Mouse (Mus musculus) MEL (cell line): ENCODE data around the gene Prickle1. TPM values are rescaled to one million over a fixed set of nuclear protein-coding genes. Genes with fewer than 3 reads are reported as not detected.

Experiments
- DNase-seq: peaks from one replicate; pipeline ENCODE4 v3.0.0; 2011; ENCODE audit warnings: low read depth, low spot score
- H3K27ac ChIP-seq: 2 replicates; pipeline ENCODE4 v1.5.1; 2012; ENCODE audit warnings: low read depth, mild to moderate bottlenecking, control low read depth, low read length, moderate library complexity; ENCODE audit not compliant: control insufficient read depth
- H3K27me3 ChIP-seq, 2 experiments: fragments of 150-350 bp in 1 of 2; sonication (generic) in 1 of 2; 2 replicates each; pipeline ENCODE4 v1.6.1; 2012; ENCODE audit warnings: low read length in 2 of 2, mild to moderate bottlenecking in 2 of 2, improper control_type of control experiment in 1 of 2, moderate library complexity in 1 of 2; ENCODE audit not compliant: insufficient read depth in 2 of 2, control insufficient read depth in 1 of 2
- H3K36me3 ChIP-seq, 2 experiments: 2 replicates each; pipeline ENCODE4 v1.6.1; 2012 to 2014; ENCODE audit warnings: low read length in 2 of 2, improper control_type of control experiment in 1 of 2, inconsistent platforms in 1 of 2, mild to moderate bottlenecking in 1 of 2; ENCODE audit not compliant: insufficient read depth in 2 of 2, control insufficient read depth in 1 of 2
- H3K4me1 ChIP-seq, 2 experiments: fragments of 150-350 bp in 1 of 2; sonication (generic) in 1 of 2; 2 replicates each; pipeline ENCODE4 v1.6.1; 2012; ENCODE audit warnings: low read length in 2 of 2, improper control_type of control experiment in 1 of 2, mild to moderate bottlenecking in 1 of 2; ENCODE audit not compliant: insufficient read depth in 2 of 2, control insufficient read depth in 1 of 2
- H3K4me3 ChIP-seq, 2 experiments: fragments of 150-350 bp in 1 of 2; sonication (generic) in 1 of 2; 2 replicates each; pipeline ENCODE4 v1.5.1; 2012; ENCODE audit warnings: low read depth in 2 of 2, low read length in 2 of 2, mild to moderate bottlenecking in 2 of 2, moderate library complexity in 2 of 2, control low read depth in 1 of 2, improper control_type of control experiment in 1 of 2; ENCODE audit not compliant: control insufficient read depth in 1 of 2, insufficient read depth in 1 of 2
- H3K79me2 ChIP-seq: 2 replicates; pipeline ENCODE4 v1.6.1; 2012; ENCODE audit warnings: mild to moderate bottlenecking, low read length, moderate library complexity; ENCODE audit not compliant: control insufficient read depth, poor library complexity, insufficient read depth
- H3K9ac ChIP-seq: 2 replicates; pipeline ENCODE4 v1.6.1; 2012; ENCODE audit warnings: low read depth, mild to moderate bottlenecking, control low read depth, low read length, moderate library complexity; ENCODE audit not compliant: control insufficient read depth, poor library complexity, severe bottlenecking
- H3K9me3 ChIP-seq: fragments of 150-350 bp; sonication (generic); replicated peaks from 2 replicates; pipeline ENCODE4 v1.6.1; 2012; ENCODE audit warnings: mild to moderate bottlenecking, low read length, improper control_type of control experiment, moderate library complexity; ENCODE audit not compliant: insufficient read depth
- CHD1 ChIP-seq: IDR thresholded peaks from 2 replicates; pipeline ENCODE4 v1.6.1; 2012; ENCODE audit warnings: low read depth, mild to moderate bottlenecking, inconsistent platforms, low read length, improper control_type of control experiment
- CTCF ChIP-seq, 3 experiments: IDR thresholded peaks in 2 of 3; conservative IDR thresholded peaks in 1 of 3; 2 replicates each; pipeline ENCODE4 v1.5.1; 2011 to 2012; ENCODE audit warnings: low read length in 3 of 3, low read depth in 2 of 3, mild to moderate bottlenecking in 2 of 3, improper control_type of control experiment in 1 of 3, inconsistent platforms in 1 of 3, mixed read lengths in 1 of 3, moderate library complexity in 1 of 3; ENCODE audit not compliant: control insufficient read depth in 1 of 3, insufficient read depth in 1 of 3, poor library complexity in 1 of 3, severe bottlenecking in 1 of 3
- E2F4 ChIP-seq: IDR thresholded peaks from 2 replicates; pipeline ENCODE4 v1.6.1; 2011; ENCODE audit warnings: low read depth, low read length, improper control_type of control experiment, borderline replicate concordance
- EP300 ChIP-seq, 2 experiments: IDR thresholded peaks; 2 replicates each; pipeline ENCODE4 v1.6.1; 2011; ENCODE audit warnings: improper control_type of control experiment in 2 of 2, low read length in 2 of 2, low read depth in 1 of 2, mild to moderate bottlenecking in 1 of 2
- GATA1 ChIP-seq: IDR thresholded peaks from 2 replicates; pipeline ENCODE4 v1.6.1; 2011; ENCODE audit warnings: low read depth, low read length, improper control_type of control experiment
- HCFC1 ChIP-seq: IDR thresholded peaks from 2 replicates; pipeline ENCODE4 v1.6.1; 2012; ENCODE audit warnings: low read depth, mild to moderate bottlenecking, inconsistent platforms, low read length, improper control_type of control experiment, moderate library complexity
- KAT2A ChIP-seq: conservative IDR thresholded peaks from 2 replicates; pipeline ENCODE4 v1.6.1; 2012; ENCODE audit warnings: low read depth, low read length, improper control_type of control experiment, inconsistent platforms
- MAX ChIP-seq: IDR thresholded peaks from 2 replicates; pipeline ENCODE4 v1.6.1; 2011; ENCODE audit warnings: low read length, improper control_type of control experiment
- MAZ ChIP-seq: IDR thresholded peaks from 2 replicates; pipeline ENCODE4 v1.6.1; 2012; ENCODE audit warnings: low read depth, mild to moderate bottlenecking, inconsistent platforms, low read length, improper control_type of control experiment
- MEF2A ChIP-seq: IDR thresholded peaks from 2 replicates; pipeline ENCODE4 v1.6.1; 2014; ENCODE audit warnings: low read depth, mild to moderate bottlenecking, inconsistent platforms, low read length, improper control_type of control experiment; ENCODE audit not compliant: poor library complexity, insufficient replicate concordance, severe bottlenecking; ENCODE audit errors: extremely low read depth
- MXI1 ChIP-seq: IDR thresholded peaks from 2 replicates; pipeline ENCODE4 v1.6.1; 2011; ENCODE audit warnings: mild to moderate bottlenecking, low read depth, low read length, improper control_type of control experiment
- MYB ChIP-seq: IDR thresholded peaks from 2 replicates; pipeline ENCODE4 v1.6.1; 2011; ENCODE audit warnings: mild to moderate bottlenecking, low read depth, low read length, improper control_type of control experiment
- NELFE ChIP-seq: IDR thresholded peaks from 2 replicates; pipeline ENCODE4 v1.6.1; 2011; ENCODE audit warnings: low read depth, low read length, improper control_type of control experiment
- POLR2A ChIP-seq, 2 experiments: IDR thresholded peaks; 2 replicates each; pipeline ENCODE4 v1.6.1; 2011 to 2012; ENCODE audit warnings: low read length in 2 of 2, mild to moderate bottlenecking in 2 of 2, control low read depth in 1 of 2, improper control_type of control experiment in 1 of 2, low read depth in 1 of 2, moderate library complexity in 1 of 2; ENCODE audit not compliant: control insufficient read depth in 1 of 2, insufficient read depth in 1 of 2, poor library complexity in 1 of 2
- POLR2AphosphoS5 ChIP-seq: IDR thresholded peaks from 2 replicates; pipeline ENCODE4 v1.6.1; 2012; ENCODE audit warnings: low read depth, borderline replicate concordance, mild to moderate bottlenecking, inconsistent platforms, low read length, moderate library complexity, mixed read lengths
- RAD21 ChIP-seq: IDR thresholded peaks from 2 replicates; pipeline ENCODE4 v1.6.1; 2011; ENCODE audit warnings: mild to moderate bottlenecking, low read depth, low read length, improper control_type of control experiment
- SIN3A ChIP-seq: IDR thresholded peaks from 2 replicates; pipeline ENCODE4 v1.6.1; 2012; ENCODE audit warnings: low read length, improper control_type of control experiment, inconsistent platforms
- SMC3 ChIP-seq: IDR thresholded peaks from 2 replicates; pipeline ENCODE4 v1.6.1; 2011; ENCODE audit warnings: low read depth, low read length, improper control_type of control experiment
- TAL1 ChIP-seq: IDR thresholded peaks from 2 replicates; pipeline ENCODE4 v1.6.1; 2012; ENCODE audit warnings: mild to moderate bottlenecking, inconsistent platforms, low read length, moderate library complexity, mixed read lengths
- TBP ChIP-seq: IDR thresholded peaks from 2 replicates; pipeline ENCODE4 v1.8.0; 2011; ENCODE audit warnings: low read depth, low read length, improper control_type of control experiment
- TCF12 ChIP-seq: IDR thresholded peaks from 2 replicates; pipeline ENCODE4 v1.6.1; 2014; ENCODE audit warnings: low read depth, mild to moderate bottlenecking, inconsistent platforms, low read length, improper control_type of control experiment, moderate library complexity
- UBTF ChIP-seq: IDR thresholded peaks from 2 replicates; pipeline ENCODE4 v1.6.1; 2012; ENCODE audit warnings: low read depth, mild to moderate bottlenecking, inconsistent platforms, low read length, improper control_type of control experiment, moderate library complexity, borderline replicate concordance; ENCODE audit not compliant: insufficient read depth
- USF2 ChIP-seq, 2 experiments: IDR thresholded peaks; 2 replicates each; pipeline ENCODE4 v1.6.1; 2011 to 2012; ENCODE audit warnings: improper control_type of control experiment in 2 of 2, low read length in 2 of 2, borderline replicate concordance in 1 of 2, inconsistent platforms in 1 of 2, low read depth in 1 of 2, mild to moderate bottlenecking in 1 of 2; ENCODE audit not compliant: insufficient read depth in 1 of 2
- ZMIZ1 ChIP-seq: IDR thresholded peaks from 2 replicates; pipeline ENCODE4 v1.6.1; 2012; ENCODE audit warnings: low read depth, mild to moderate bottlenecking, inconsistent platforms, low read length, improper control_type of control experiment, moderate library complexity
- ZNF384 ChIP-seq: IDR thresholded peaks from 2 replicates; pipeline ENCODE4 v1.6.1; 2012; ENCODE audit warnings: low read depth, mild to moderate bottlenecking, inconsistent platforms, low read length, improper control_type of control experiment
- polyA plus RNA-seq, 2 experiments: library from polyadenylated mRNA; stranded (reverse) in 1 of 2; unstranded in 1 of 2; fragments of >175 nt in 1 of 2; fragments of >200 nt in 1 of 2; gene quantifications; 2 replicates each; pipeline versions ENCODE4 v1.2.1 to v1.2.4; 2012; ENCODE audit warnings: low replicate concordance in 2 of 2, low read depth in 1 of 2; ENCODE audit not compliant: insufficient read length in 2 of 2, insufficient read depth in 1 of 2, missing spikeins in 1 of 2
- total RNA-seq: library from RNA; depleted of rRNA; stranded (reverse); fragments of 300-350 nt; gene quantifications from 2 replicates; pipeline ENCODE4 v1.2.3, GENCODE M21; 2012

Gene Prickle1
- total and polyA plus RNA-seq, 3 experiments = 0.08 TPM; not detected in 2

DNA sequence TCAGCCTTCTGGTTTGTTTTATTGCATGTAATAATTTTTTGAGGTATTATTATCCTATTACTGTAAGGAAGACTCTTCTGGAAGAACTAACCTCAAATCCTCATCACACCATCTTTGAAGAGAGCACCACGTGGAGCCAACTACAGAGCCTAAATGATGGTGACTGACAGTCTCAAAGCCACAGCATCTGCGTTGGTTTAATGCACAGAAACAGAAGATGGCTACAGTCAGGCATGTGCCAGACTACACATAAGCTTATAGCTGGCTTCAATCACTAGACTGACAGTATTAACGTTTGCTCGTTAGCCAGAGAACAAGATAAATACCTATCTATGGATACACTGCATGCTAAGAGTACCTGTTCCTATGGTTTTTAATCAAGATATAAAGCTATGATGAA, 59.5 kb downstream of the Prickle1 start:
- Histone ChIP-seq H3K4me3 (no peak overlapping the region), H3K27me3 (no peaks in the 10 kb centered on the region; a peak in 1 of 4 replicates), H3K79me2 (no peaks in the 10 kb centered on the region), H3K9ac (no peak overlapping the region), H3K9me3 (no peaks in the 10 kb centered on the region), H3K4me1 (no peaks in the 10 kb centered on the region), H3K36me3 (no peaks in the 10 kb centered on the region), H3K27ac (no peak overlapping the region)
- TF ChIP-seq MEF2A = no peak
- TF ChIP-seq CHD1 = no peak
- no peak for TF ChIP-seq EP300 (IDR thresholded peaks at IDR 0.05; ENCODE audit: low read depth in 1 of 2, low read length in 2 of 2)
- TF ChIP-seq RAD21 = no peak
- TF ChIP-seq TAL1 = no peak
- TF ChIP-seq TCF12 = no peak
- TF ChIP-seq GATA1 = no peak
- TF ChIP-seq POLR2A (IDR thresholded peaks at IDR 0.05; ENCODE audit: control insufficient read depth in 1 of 2, insufficient read depth in 1 of 2, low read depth in 1 of 2, low read length in 2 of 2, poor library complexity in 1 of 2) = no peak
- TF ChIP-seq MAX = no peak
- TF ChIP-seq ZNF384 = no peak
- no peak for TF ChIP-seq SIN3A
- no peak for TF ChIP-seq NELFE
- TF ChIP-seq CTCF (IDR thresholded peaks at IDR 0.05 in 2 of 3, conservative IDR thresholded peaks at IDR 0.05 in 1 of 3; ENCODE audit: control insufficient read depth in 1 of 3, insufficient read depth in 1 of 3, low read depth in 2 of 3, low read length in 3 of 3, poor library complexity in 1 of 3, severe bottlenecking in 1 of 3) = no peak
- no peak for DNase-seq

DNA sequence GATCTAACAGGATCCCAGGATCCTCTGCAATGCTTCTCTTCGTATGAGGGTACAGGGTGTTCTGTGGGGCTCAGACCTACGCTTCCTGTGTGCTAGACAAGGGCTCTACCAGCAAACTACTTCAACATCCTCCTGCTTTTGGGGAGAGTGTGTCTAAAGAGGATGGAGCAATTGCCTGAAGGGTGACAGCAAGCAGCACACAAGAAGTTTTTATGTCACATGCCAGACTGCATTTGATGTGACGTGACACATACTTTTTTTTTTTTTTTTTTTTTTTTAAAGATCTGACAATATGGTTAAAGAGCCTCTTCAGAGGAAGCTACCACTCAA, 65.0 kb downstream of the Prickle1 start:
- Histone ChIP-seq H3K9ac (no peak overlapping the region), H3K27me3 (no peaks in the 10 kb centered on the region), H3K4me1 (0 out of 4 replicates have a peak, but pooled peaks cover 0 to 1% of the 10 kb centered on the region in 2 experiments), H3K27ac (no peak overlapping the region), H3K9me3 (no peaks in the 10 kb centered on the region), H3K79me2 (no peaks in the 10 kb centered on the region), H3K36me3 (peaks cover 0 to 2% of the 10 kb centered on the region in 2 experiments; a peak in 1 of 4 replicates), H3K4me3 (no peak overlapping the region)
- TF ChIP-seq KAT2A (no peak), CTCF (IDR thresholded peaks at IDR 0.05 in 2 of 3, conservative IDR thresholded peaks at IDR 0.05 in 1 of 3; ENCODE audit: control insufficient read depth in 1 of 3, insufficient read depth in 1 of 3, low read depth in 2 of 3, low read length in 3 of 3, poor library complexity in 1 of 3, severe bottlenecking in 1 of 3) (no peak), MAZ (no peak), ZMIZ1 (no peak), POLR2AphosphoS5 (no peak), E2F4 (no peak), MYB (no peak), MXI1 (no peak), UBTF (no peak), HCFC1 (no peak), CHD1 (no peak), ZNF384 (no peak), EP300 (IDR thresholded peaks at IDR 0.05; ENCODE audit: low read depth in 1 of 2, low read length in 2 of 2) (no peak), RAD21 (no peak), NELFE (no peak), POLR2A (IDR thresholded peaks at IDR 0.05; ENCODE audit: control insufficient read depth in 1 of 2, insufficient read depth in 1 of 2, low read depth in 1 of 2, low read length in 2 of 2, poor library complexity in 1 of 2) (no peak), SMC3 (no peak), USF2 (IDR thresholded peaks at IDR 0.05; ENCODE audit: borderline replicate concordance in 1 of 2, insufficient read depth in 1 of 2, low read depth in 1 of 2, low read length in 2 of 2) (no peak), TBP (no peak), GATA1 (no peak)
- no peak for DNase-seq
